Mouse (Mus musculus): Measurements from ENCODE around the gene G2e3. TPM values are rescaled to one million over a fixed set of nuclear protein-coding genes. Genes with fewer than 3 reads are reported as not detected.

G2e3 gene
- 1.6 and 1.7 TPM in 2 replicates for polyA plus RNA-seq (2012)

DNA sequence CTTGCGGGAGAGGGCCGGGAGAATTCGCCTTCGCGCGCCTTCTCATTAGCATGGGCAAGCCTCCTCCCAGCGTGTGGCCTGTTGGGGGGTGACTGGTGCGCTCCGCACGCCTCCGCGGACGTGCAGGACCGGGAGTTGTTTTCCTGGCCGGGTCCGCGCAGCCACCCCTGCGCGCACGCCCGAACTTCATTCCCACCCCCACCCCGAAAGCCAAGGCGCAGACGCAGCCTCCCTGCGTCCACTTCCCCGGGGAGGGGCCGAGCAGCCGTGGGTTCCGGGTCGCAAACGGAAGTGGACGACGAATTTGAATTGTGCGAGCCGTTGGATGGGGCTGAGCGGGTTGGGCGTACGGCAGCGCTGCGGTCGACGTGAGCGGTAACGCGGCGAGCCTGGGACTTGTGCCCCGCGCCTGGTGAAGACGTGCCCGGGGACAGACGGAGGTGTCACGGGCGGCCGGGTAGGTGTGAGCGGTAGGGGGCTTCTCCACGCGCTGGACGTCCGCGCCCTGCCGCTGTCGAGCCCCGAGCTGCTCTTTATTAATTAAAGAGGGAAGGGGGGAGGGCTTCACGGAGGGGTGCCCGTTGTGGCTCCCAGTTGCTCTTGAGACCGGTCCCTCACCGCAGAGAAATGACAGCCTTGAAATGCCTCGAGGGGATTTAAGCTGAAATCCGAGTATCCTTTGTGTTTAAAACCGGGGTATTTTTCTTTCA, at the start of gene G2e3:
G2e3 (plus strand) TSS at position 74 of the 710 bp plus-strand sequence.

DNA sequence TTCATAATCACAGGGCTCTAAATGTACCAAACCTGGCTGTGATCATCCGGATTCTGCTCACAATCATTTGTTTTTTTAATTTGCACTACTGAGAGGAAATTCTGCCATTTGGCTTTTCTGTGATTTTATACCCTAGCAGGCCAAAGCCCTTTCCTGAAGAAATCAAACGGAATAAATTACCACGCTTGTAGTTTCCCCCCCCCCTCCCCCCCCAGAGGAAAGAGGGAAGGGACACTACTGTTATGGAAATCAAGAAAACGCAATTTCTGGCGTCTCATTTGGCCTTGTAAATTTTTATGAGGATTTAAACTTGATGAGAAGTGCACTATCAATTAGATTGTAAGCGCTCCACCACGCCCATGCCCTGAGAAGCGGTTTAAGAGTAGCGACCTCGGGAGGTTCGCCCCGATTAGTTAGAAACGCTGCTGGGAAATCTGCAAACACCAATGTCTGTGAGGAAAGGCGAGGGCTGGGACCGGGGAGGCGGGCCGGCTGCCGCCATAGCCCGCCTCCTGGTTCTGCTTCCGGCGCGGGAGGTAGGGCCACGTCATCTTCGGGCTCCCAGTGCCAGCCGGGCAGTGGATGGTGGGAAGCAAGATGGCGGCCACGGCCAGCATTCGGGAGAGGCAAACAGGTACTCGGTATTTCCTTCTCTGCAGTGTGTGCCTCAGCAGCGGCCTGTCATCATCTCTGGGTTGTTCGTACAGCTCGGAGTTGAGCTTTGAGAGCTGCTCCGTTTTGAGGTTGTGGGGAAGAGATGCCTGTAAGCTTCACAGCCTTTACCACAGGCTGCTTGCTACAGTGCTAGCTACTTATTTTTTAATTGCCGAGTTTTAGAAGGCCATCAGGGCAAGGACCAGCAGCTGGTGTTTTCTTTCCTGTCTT, 29.4 kb downstream of the G2e3 start, which contains the start of gene Scfd1:
Scfd1 (plus strand) TSS at position 508 of the 885 bp plus-strand sequence.

Other genes with a start within 250 kb of the G2e3 start
- gene Scfd1, start 29.4 kb downstream of the G2e3 start, polyA plus RNA-seq (2012): 1.6 and 2.4 TPM in 2 replicates
- gene Coch, start 245.3 kb downstream of the G2e3 start, polyA plus RNA-seq (2012): 0.02 TPM in 1 of 2 replicates, not detected in the other